Mouse (Mus musculus) CH12.LX (cell line): ENCODE measurements around the gene Vps51. TPM values are rescaled to one million over a fixed set of nuclear protein-coding genes. Genes with fewer than 3 reads are reported as not detected.

Experiments used
- DNase-seq: peaks from one replicate; pipeline ENCODE4 v3.0.0-alpha.2; 2013; ENCODE audit errors: extremely low read depth
- H3K27ac ChIP-seq: 2 replicates; pipeline ENCODE4 v1.5.1; 2012; ENCODE audit warnings: low read depth, mild to moderate bottlenecking, control low read depth, moderate library complexity; ENCODE audit not compliant: insufficient read depth
- H3K27me3 ChIP-seq: replicated peaks from 2 replicates; pipeline ENCODE3; 2012; ENCODE audit warnings: inconsistent platforms
- H3K36me3 ChIP-seq, 2 experiments: replicated peaks in 1 of 2; 2 replicates each; pipeline versions ENCODE3 to v1.6.1; 2012; ENCODE audit warnings: inconsistent platforms in 1 of 2, low read length in 1 of 2, mild to moderate bottlenecking in 1 of 2, mixed read lengths in 1 of 2, moderate library complexity in 1 of 2; ENCODE audit not compliant: control insufficient read depth in 1 of 2, insufficient read depth in 1 of 2
- H3K4me1 ChIP-seq, 2 experiments: 2 replicates each; pipeline ENCODE4 v1.6.1; 2012; ENCODE audit warnings: inconsistent platforms in 1 of 2, moderate library complexity in 1 of 2; ENCODE audit not compliant: insufficient read depth in 2 of 2, control insufficient read depth in 1 of 2
- H3K4me2 ChIP-seq: 2 replicates; pipeline ENCODE4 v1.6.1; 2012; ENCODE audit warnings: low read depth, mild to moderate bottlenecking, control low read depth; ENCODE audit not compliant: poor library complexity, insufficient read depth, severe bottlenecking
- H3K4me3 ChIP-seq, 3 experiments: fragments of 150-350 bp in 1 of 3; sonication (generic) in 1 of 3; replicated peaks in 1 of 3; 2 replicates each; pipeline versions ENCODE3 to v1.5.1; 2011 to 2012; ENCODE audit warnings: low read depth in 2 of 3, low read length in 2 of 3, mild to moderate bottlenecking in 2 of 3, moderate library complexity in 2 of 3, control low read depth in 1 of 3, improper control_type of control experiment in 1 of 3, inconsistent platforms in 1 of 3, mixed read lengths in 1 of 3; ENCODE audit not compliant: poor library complexity in 1 of 3
- H3K79me2 ChIP-seq: replicated peaks from 2 replicates; pipeline ENCODE4 v1.6.1; 2012; ENCODE audit warnings: mild to moderate bottlenecking, moderate library complexity; ENCODE audit not compliant: control insufficient read depth, poor library complexity, insufficient read depth, severe bottlenecking; ENCODE audit errors: extremely low read depth
- H3K9ac ChIP-seq: 2 replicates; pipeline ENCODE4 v1.6.1; 2012; ENCODE audit warnings: low read depth, mild to moderate bottlenecking, control low read depth, moderate library complexity; ENCODE audit not compliant: insufficient read depth
- H3K9me3 ChIP-seq: replicated peaks from 2 replicates; pipeline ENCODE3; 2012; ENCODE audit warnings: low read length, inconsistent platforms, mixed read lengths
- CHD1 ChIP-seq: IDR thresholded peaks from 2 replicates; pipeline ENCODE4 v1.6.1; 2012; ENCODE audit warnings: low read depth, low read length, improper control_type of control experiment, inconsistent platforms
- CHD2 ChIP-seq: IDR thresholded peaks from 2 replicates; pipeline ENCODE4 v1.6.1; 2011; ENCODE audit warnings: low read length, improper control_type of control experiment
- ELF1 ChIP-seq: IDR thresholded peaks from 2 replicates; pipeline ENCODE4 v1.6.1; 2014; ENCODE audit warnings: low read depth, mild to moderate bottlenecking, inconsistent platforms, low read length, improper control_type of control experiment
- HCFC1 ChIP-seq: IDR thresholded peaks from 2 replicates; pipeline ENCODE4 v1.6.1; 2012; ENCODE audit warnings: low read depth, mild to moderate bottlenecking, inconsistent platforms, low read length, improper control_type of control experiment
- IRF4 ChIP-seq: IDR thresholded peaks from 2 replicates; pipeline ENCODE4 v1.6.1; 2014; ENCODE audit warnings: low read depth, mild to moderate bottlenecking, inconsistent platforms, low read length, improper control_type of control experiment
- JUN ChIP-seq: IDR thresholded peaks from 2 replicates; pipeline ENCODE4 v1.6.1; 2011; ENCODE audit warnings: low read depth, mild to moderate bottlenecking, low read length, improper control_type of control experiment, moderate library complexity; ENCODE audit not compliant: insufficient read depth
- JUND ChIP-seq: conservative IDR thresholded peaks from 2 replicates; pipeline ENCODE4 v1.6.1; 2011; ENCODE audit warnings: low read depth, low read length, improper control_type of control experiment
- KAT2A ChIP-seq: IDR thresholded peaks from 2 replicates; pipeline ENCODE4 v1.6.1; 2012; ENCODE audit warnings: low read length, improper control_type of control experiment, inconsistent platforms; ENCODE audit not compliant: insufficient replicate concordance
- MAZ ChIP-seq: IDR thresholded peaks from 2 replicates; pipeline ENCODE4 v1.6.1; 2012; ENCODE audit warnings: low read depth, mild to moderate bottlenecking, inconsistent platforms, low read length, improper control_type of control experiment, moderate library complexity
- MEF2A ChIP-seq: IDR thresholded peaks from 2 replicates; pipeline ENCODE4 v1.6.1; 2014; ENCODE audit warnings: low read depth, mild to moderate bottlenecking, inconsistent platforms, low read length, improper control_type of control experiment, borderline replicate concordance
- MXI1 ChIP-seq: IDR thresholded peaks from 2 replicates; pipeline ENCODE4 v1.6.1; 2011; ENCODE audit warnings: mild to moderate bottlenecking, low read depth, low read length, improper control_type of control experiment
- MYC ChIP-seq: IDR thresholded peaks from 2 replicates; pipeline ENCODE4 v1.6.1; 2011; ENCODE audit warnings: low read depth, mild to moderate bottlenecking, improper control_type of control experiment, low read length
- NELFE ChIP-seq: IDR thresholded peaks from 2 replicates; pipeline ENCODE4 v1.6.1; 2011; ENCODE audit warnings: low read depth, low read length, improper control_type of control experiment
- PAX5 ChIP-seq: IDR thresholded peaks from 2 replicates; pipeline ENCODE4 v1.6.1; 2012; ENCODE audit warnings: low read length, inconsistent platforms, mixed read lengths
- POLR2A ChIP-seq: IDR thresholded peaks from 2 replicates; pipeline ENCODE4 v1.6.1; 2011; ENCODE audit warnings: low read depth, mild to moderate bottlenecking, improper control_type of control experiment, low read length
- POLR2AphosphoS2 ChIP-seq: IDR thresholded peaks from 2 replicates; pipeline ENCODE4 v1.6.1; 2011; ENCODE audit warnings: low read depth, low read length, improper control_type of control experiment
- RAD21 ChIP-seq: IDR thresholded peaks from 2 replicates; pipeline ENCODE4 v1.6.1; 2011; ENCODE audit warnings: low read depth, mild to moderate bottlenecking, low read length, improper control_type of control experiment, moderate library complexity
- RCOR1 ChIP-seq: conservative IDR thresholded peaks from 2 replicates; pipeline ENCODE4 v1.6.1; 2012; ENCODE audit warnings: low read depth, mild to moderate bottlenecking, inconsistent platforms, low read length, improper control_type of control experiment
- SIN3A ChIP-seq: IDR thresholded peaks from 2 replicates; pipeline ENCODE4 v1.6.1; 2012; ENCODE audit warnings: low read length, improper control_type of control experiment, inconsistent platforms
- SMC3 ChIP-seq: IDR thresholded peaks from 2 replicates; pipeline ENCODE4 v1.6.1; 2011; ENCODE audit warnings: low read depth, low read length, improper control_type of control experiment
- TBP ChIP-seq: conservative IDR thresholded peaks from 2 replicates; pipeline ENCODE4 v1.6.1; 2011; ENCODE audit warnings: low read depth, low read length, improper control_type of control experiment
- TCF12 ChIP-seq: IDR thresholded peaks from 2 replicates; pipeline ENCODE4 v1.6.1; 2014; ENCODE audit warnings: low read depth, mild to moderate bottlenecking, inconsistent platforms, low read length, improper control_type of control experiment
- UBTF ChIP-seq: IDR thresholded peaks from 2 replicates; pipeline ENCODE4 v1.6.1; 2012; ENCODE audit warnings: low read depth, mild to moderate bottlenecking, inconsistent platforms, low read length, improper control_type of control experiment, moderate library complexity
- USF1 ChIP-seq: IDR thresholded peaks from 2 replicates; pipeline ENCODE4 v1.6.1; 2014; ENCODE audit warnings: low read depth, mild to moderate bottlenecking, inconsistent platforms, low read length, improper control_type of control experiment
- USF2 ChIP-seq: conservative IDR thresholded peaks from 2 replicates; pipeline ENCODE4 v1.6.1; 2011; ENCODE audit warnings: low read depth, low read length, improper control_type of control experiment
- ZC3H11A ChIP-seq: IDR thresholded peaks from 2 replicates; pipeline ENCODE4 v1.6.1; 2012; ENCODE audit warnings: low read depth, mild to moderate bottlenecking, inconsistent platforms, low read length, improper control_type of control experiment
- ZKSCAN1 ChIP-seq: IDR thresholded peaks from 2 replicates; pipeline ENCODE4 v1.6.1; 2012; ENCODE audit warnings: low read depth, inconsistent platforms, low read length, improper control_type of control experiment, borderline replicate concordance
- ZNF384 ChIP-seq: IDR thresholded peaks from 2 replicates; pipeline ENCODE4 v1.6.1; 2012; ENCODE audit warnings: low read depth, low read length, improper control_type of control experiment, inconsistent platforms
- dilution Hi-C: fragments of 300-500 bp; cut with MboI; formaldehyde crosslinking; loops from 2 replicates; pipeline ENCODE4 v1.14.3; 2020; ENCODE audit warnings: low sequenced_read_pairs; ENCODE audit not compliant: extremely low pct_unique_long_range_greater_than_20kb, extremely low pct_ligation_motif_present
- in situ Hi-C: fragments of 300-500 bp; cut with MboI; formaldehyde crosslinking; loops from 3 replicates; pipeline ENCODE4 v1.14.3; 2019; ENCODE audit warnings: low sequenced_read_pairs, low pct_ligation_motif_present, low pct_unique_long_range_greater_than_20kb, mixed read lengths
- polyA plus RNA-seq: library from polyadenylated mRNA; unstranded; fragments of >175 nt; gene quantifications from 2 replicates; pipeline ENCODE4 v1.2.1, GENCODE M21; 2012; ENCODE audit warnings: low read depth; ENCODE audit not compliant: insufficient read length
- total RNA-seq, 2 experiments: library from RNA; depleted of rRNA; stranded (reverse); fragments of 300-350 nt in 1 of 2; fragments of >200 nt in 1 of 2; gene quantifications; 2 replicates each; pipeline ENCODE4 v1.2.3; 2012 to 2014

The Vps51 gene
- total and polyA plus RNA-seq, 3 experiments, result 37.7 to 51.2 (median 48.2) TPM

DNA sequence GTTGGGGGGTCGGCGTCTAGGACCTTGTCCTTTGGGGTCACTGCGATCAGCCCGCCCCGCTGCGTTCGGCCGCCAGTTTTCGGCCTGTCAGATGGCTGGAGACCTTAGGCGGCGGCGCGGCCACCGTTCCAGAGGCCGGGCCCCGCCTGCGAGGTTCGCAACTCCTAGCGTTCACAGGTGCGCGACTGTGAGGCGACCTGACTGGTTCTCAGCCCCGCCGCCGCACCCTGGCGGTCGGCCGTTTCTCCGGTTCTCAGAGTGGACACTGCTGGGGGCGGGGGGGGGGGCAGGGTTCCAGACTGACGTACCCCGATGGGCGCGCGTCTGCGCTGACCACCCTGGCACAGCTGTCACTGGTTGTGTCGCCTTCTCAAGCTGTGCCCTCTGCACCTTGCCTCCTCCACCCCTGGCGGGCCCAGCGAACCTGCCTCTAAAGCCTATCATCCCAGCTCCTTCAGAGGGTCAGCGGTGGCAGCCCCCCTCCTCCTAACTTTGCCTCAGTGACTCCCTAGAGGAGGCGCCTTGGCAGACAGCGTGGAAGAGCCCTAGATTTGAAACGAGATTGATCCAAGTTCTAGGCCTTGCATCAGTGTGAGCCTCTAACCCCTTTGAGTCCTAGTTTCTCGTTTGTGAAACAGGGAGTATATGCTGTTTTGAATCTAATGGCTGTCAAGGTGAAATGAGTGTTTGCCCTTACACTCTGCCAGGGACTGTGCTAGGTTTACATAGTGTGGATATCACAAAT lies 29.7 kb downstream of the Vps51 start:
- no peaks in the 10 kb centered on the region for H3K9me3 ChIP-seq
- peak overlapping the region; percentile 99 for H3K27ac ChIP-seq
- dilution Hi-C loops, result no loop called here
- H3K79me2 ChIP-seq, result peaks cover 48% of the 10 kb centered on the region
- H3K4me3 ChIP-seq, result peak overlapping the region; percentile 82 to 99 (median 98)
- peaks cover 28 to 58% of the 10 kb centered on the region in 2 experiments for H3K4me1 ChIP-seq
- peak overlapping the region; percentile 93 for H3K4me2 ChIP-seq
- H3K27me3 ChIP-seq, result no peaks in the 10 kb centered on the region
- DNase-seq, result no peak
- peak; percentile 42; the same call in 1 of the 2 replicates for TF ChIP-seq UBTF
- no peak for TF ChIP-seq MEF2A
- peak; percentile 5; the same call in 1 of the 2 replicates for TF ChIP-seq MAZ
- no peak for TF ChIP-seq ELF1
- TF ChIP-seq POLR2AphosphoS2, result 0 out of 2 replicates have a peak, but pooled peaks have one; percentile 2
- no peak for TF ChIP-seq ZNF384
- no peak for TF ChIP-seq JUND
- TF ChIP-seq ZC3H11A, result no peak
- no peak for TF ChIP-seq USF1
- no peak for TF ChIP-seq USF2
- no peak for TF ChIP-seq MXI1
- H3K9ac ChIP-seq, result peak overlapping the region; percentile 97
- H3K36me3 ChIP-seq, result peaks cover 40 to 43% of the 10 kb centered on the region in 2 experiments
- in situ Hi-C loops, result no loop called here

DNA sequence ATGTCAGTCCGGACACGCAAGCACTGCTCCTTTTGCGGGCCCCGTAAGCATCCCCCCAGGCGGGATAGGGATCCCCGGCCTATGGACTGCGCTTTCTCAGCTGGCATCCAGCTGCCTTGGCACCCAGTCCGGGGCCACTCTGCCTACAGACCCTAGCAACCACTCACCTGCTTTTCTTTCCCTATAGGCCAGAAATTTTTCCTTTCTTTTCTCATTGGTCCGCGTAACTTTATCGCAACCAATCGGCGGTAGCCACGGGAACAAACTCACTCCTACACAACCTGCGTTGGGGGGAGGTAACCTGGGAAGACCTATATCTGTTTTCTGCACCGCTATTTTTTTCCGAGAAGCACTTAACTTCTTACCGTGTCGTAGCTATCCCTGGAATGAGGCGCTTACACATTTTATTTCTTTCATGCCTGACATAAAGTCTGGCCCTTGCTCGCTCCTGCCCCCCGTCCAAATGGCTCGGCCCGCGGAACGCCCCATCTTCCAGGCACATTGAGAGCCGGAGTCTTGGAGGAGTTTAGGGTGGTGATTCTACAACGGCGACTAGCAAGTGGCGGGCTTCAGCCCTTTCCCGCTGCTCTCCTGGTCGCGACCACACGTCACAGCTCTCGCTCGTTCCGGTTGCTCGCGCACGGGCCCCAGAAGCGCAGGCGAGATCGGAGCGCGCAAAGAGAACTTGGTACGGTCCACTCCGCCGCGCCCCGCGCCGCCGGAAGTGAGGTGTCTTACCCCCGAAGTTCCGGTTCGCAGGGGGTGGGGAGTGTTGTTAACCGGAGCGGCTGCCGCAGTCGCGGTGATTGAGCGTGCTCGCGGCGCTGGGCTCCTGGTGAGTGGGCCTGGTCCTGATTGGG lies 30.5 kb downstream of the Vps51 start, which contains the start of gene Syvn1:
Syvn1 (plus strand) TSS at position 283 of the 860 bp plus-strand sequence.
- in situ Hi-C loops, result no loop called here
- TF ChIP-seq ZNF384 (peak; percentile 66; the same call in 1 of the 2 replicates), ZKSCAN1 (no peak; the same call in 1 of the 2 replicates), CHD1 (peak; percentile 97), RCOR1 (no peak), POLR2AphosphoS2 (peak; percentile 96), JUND (no peak; the same call in 1 of the 2 replicates), MAZ (peak; percentile 84; the same call in 1 of the 2 replicates), TCF12 (peak; percentile 66), MYC (no peak), RAD21 (no peak), IRF4 (0 out of 2 replicates have a peak, but pooled peaks have one; percentile 19), PAX5 (peak; percentile 57; the same call in 1 of the 2 replicates), SMC3 (no peak), JUN (no peak), NELFE (peak; percentile 59), CHD2 (peak; percentile 98), ELF1 (peak; percentile 76), USF2 (no peak), POLR2A (peak; percentile 78), KAT2A (0 out of 2 replicates have a peak, but pooled peaks have one; percentile 62), HCFC1 (peak; percentile 75), TBP (peak; percentile 96), SIN3A (peak; percentile 84)

More for the DNA sequence above, 30.5 kb downstream of the Vps51 start, which contains the start of gene Syvn1:
- Histone ChIP-seq H3K27me3 (no peaks in the 10 kb centered on the region), H3K9ac (peak within 1 kb of the TSS; percentile 97), H3K27ac (peak within 1 kb of the TSS; percentile 99), H3K4me3 (peak within 1 kb of the TSS; percentile 82 to 99 (median 98)), H3K4me2 (peak within 1 kb of the TSS; percentile 93), H3K36me3 (peaks cover 32 to 35% of the 10 kb centered on the region in 2 experiments), H3K4me1 (peaks cover 36 to 58% of the 10 kb centered on the region in 2 experiments), H3K79me2 (peaks cover 41% of the 10 kb centered on the region), H3K9me3 (no peaks in the 10 kb centered on the region)
- peak; percentile 96 for DNase-seq
- dilution Hi-C loops, result no loop called here
